Mouse (Mus musculus) CH12.LX (cell line): ENCODE results near the gene Reps1. TPM values are rescaled to one million over a fixed set of nuclear protein-coding genes. Genes with fewer than 3 reads are reported as not detected.

Experiments
- DNase-seq: peaks from one replicate; pipeline ENCODE4 v3.0.0-alpha.2; 2013; ENCODE audit errors: extremely low read depth
- H3K27ac ChIP-seq: 2 replicates; pipeline ENCODE4 v1.5.1; 2012; ENCODE audit warnings: low read depth, mild to moderate bottlenecking, control low read depth, moderate library complexity; ENCODE audit not compliant: insufficient read depth
- H3K27me3 ChIP-seq: replicated peaks from 2 replicates; pipeline ENCODE3; 2012; ENCODE audit warnings: inconsistent platforms
- H3K36me3 ChIP-seq, 2 experiments: replicated peaks in 1 of 2; 2 replicates each; pipeline versions ENCODE3 to v1.6.1; 2012; ENCODE audit warnings: inconsistent platforms in 1 of 2, low read length in 1 of 2, mild to moderate bottlenecking in 1 of 2, mixed read lengths in 1 of 2, moderate library complexity in 1 of 2; ENCODE audit not compliant: control insufficient read depth in 1 of 2, insufficient read depth in 1 of 2
- H3K4me1 ChIP-seq, 2 experiments: 2 replicates each; pipeline ENCODE4 v1.6.1; 2012; ENCODE audit warnings: inconsistent platforms in 1 of 2, moderate library complexity in 1 of 2; ENCODE audit not compliant: insufficient read depth in 2 of 2, control insufficient read depth in 1 of 2
- H3K4me2 ChIP-seq: 2 replicates; pipeline ENCODE4 v1.6.1; 2012; ENCODE audit warnings: low read depth, mild to moderate bottlenecking, control low read depth; ENCODE audit not compliant: poor library complexity, insufficient read depth, severe bottlenecking
- H3K4me3 ChIP-seq, 3 experiments: fragments of 150-350 bp in 1 of 3; sonication (generic) in 1 of 3; replicated peaks in 1 of 3; 2 replicates each; pipeline versions ENCODE3 to v1.5.1; 2011 to 2012; ENCODE audit warnings: low read depth in 2 of 3, low read length in 2 of 3, mild to moderate bottlenecking in 2 of 3, moderate library complexity in 2 of 3, control low read depth in 1 of 3, improper control_type of control experiment in 1 of 3, inconsistent platforms in 1 of 3, mixed read lengths in 1 of 3; ENCODE audit not compliant: poor library complexity in 1 of 3
- H3K79me2 ChIP-seq: replicated peaks from 2 replicates; pipeline ENCODE4 v1.6.1; 2012; ENCODE audit warnings: mild to moderate bottlenecking, moderate library complexity; ENCODE audit not compliant: control insufficient read depth, poor library complexity, insufficient read depth, severe bottlenecking; ENCODE audit errors: extremely low read depth
- H3K9ac ChIP-seq: 2 replicates; pipeline ENCODE4 v1.6.1; 2012; ENCODE audit warnings: low read depth, mild to moderate bottlenecking, control low read depth, moderate library complexity; ENCODE audit not compliant: insufficient read depth
- H3K9me3 ChIP-seq: replicated peaks from 2 replicates; pipeline ENCODE3; 2012; ENCODE audit warnings: low read length, inconsistent platforms, mixed read lengths
- BHLHE40 ChIP-seq: IDR thresholded peaks from 2 replicates; pipeline ENCODE4 v1.6.1; 2011; ENCODE audit warnings: mild to moderate bottlenecking, low read depth, low read length, improper control_type of control experiment
- CHD2 ChIP-seq: IDR thresholded peaks from 2 replicates; pipeline ENCODE4 v1.6.1; 2011; ENCODE audit warnings: low read length, improper control_type of control experiment
- CTCF ChIP-seq, 2 experiments: IDR thresholded peaks in 1 of 2; conservative IDR thresholded peaks in 1 of 2; 2 replicates each; pipeline ENCODE4 v1.5.1; 2011 to 2012; ENCODE audit warnings: low read depth in 2 of 2, low read length in 2 of 2, improper control_type of control experiment in 1 of 2, inconsistent platforms in 1 of 2, mild to moderate bottlenecking in 1 of 2, moderate library complexity in 1 of 2
- E2F4 ChIP-seq: IDR thresholded peaks from 2 replicates; pipeline ENCODE4 v1.6.1; 2011; ENCODE audit warnings: low read depth, low read length, improper control_type of control experiment; ENCODE audit not compliant: insufficient replicate concordance
- ETS1 ChIP-seq: conservative IDR thresholded peaks from 2 replicates; pipeline ENCODE4 v1.6.1; 2012; ENCODE audit warnings: low read depth, mild to moderate bottlenecking, inconsistent platforms, low read length, improper control_type of control experiment, moderate library complexity
- HCFC1 ChIP-seq: IDR thresholded peaks from 2 replicates; pipeline ENCODE4 v1.6.1; 2012; ENCODE audit warnings: low read depth, mild to moderate bottlenecking, inconsistent platforms, low read length, improper control_type of control experiment
- JUND ChIP-seq: conservative IDR thresholded peaks from 2 replicates; pipeline ENCODE4 v1.6.1; 2011; ENCODE audit warnings: low read depth, low read length, improper control_type of control experiment
- MAZ ChIP-seq: IDR thresholded peaks from 2 replicates; pipeline ENCODE4 v1.6.1; 2012; ENCODE audit warnings: low read depth, mild to moderate bottlenecking, inconsistent platforms, low read length, improper control_type of control experiment, moderate library complexity
- MXI1 ChIP-seq: IDR thresholded peaks from 2 replicates; pipeline ENCODE4 v1.6.1; 2011; ENCODE audit warnings: mild to moderate bottlenecking, low read depth, low read length, improper control_type of control experiment
- MYC ChIP-seq: IDR thresholded peaks from 2 replicates; pipeline ENCODE4 v1.6.1; 2011; ENCODE audit warnings: low read depth, mild to moderate bottlenecking, improper control_type of control experiment, low read length
- NELFE ChIP-seq: IDR thresholded peaks from 2 replicates; pipeline ENCODE4 v1.6.1; 2011; ENCODE audit warnings: low read depth, low read length, improper control_type of control experiment
- NRF1 ChIP-seq: IDR thresholded peaks from 2 replicates; pipeline ENCODE4 v1.6.1; 2014; ENCODE audit warnings: low read depth, mild to moderate bottlenecking, inconsistent platforms, low read length, improper control_type of control experiment, moderate library complexity
- POLR2AphosphoS2 ChIP-seq: IDR thresholded peaks from 2 replicates; pipeline ENCODE4 v1.6.1; 2011; ENCODE audit warnings: low read depth, low read length, improper control_type of control experiment
- RCOR1 ChIP-seq: conservative IDR thresholded peaks from 2 replicates; pipeline ENCODE4 v1.6.1; 2012; ENCODE audit warnings: low read depth, mild to moderate bottlenecking, inconsistent platforms, low read length, improper control_type of control experiment
- SIN3A ChIP-seq: IDR thresholded peaks from 2 replicates; pipeline ENCODE4 v1.6.1; 2012; ENCODE audit warnings: low read length, improper control_type of control experiment, inconsistent platforms
- SMC3 ChIP-seq: IDR thresholded peaks from 2 replicates; pipeline ENCODE4 v1.6.1; 2011; ENCODE audit warnings: low read depth, low read length, improper control_type of control experiment
- UBTF ChIP-seq: IDR thresholded peaks from 2 replicates; pipeline ENCODE4 v1.6.1; 2012; ENCODE audit warnings: low read depth, mild to moderate bottlenecking, inconsistent platforms, low read length, improper control_type of control experiment, moderate library complexity
- USF1 ChIP-seq: IDR thresholded peaks from 2 replicates; pipeline ENCODE4 v1.6.1; 2014; ENCODE audit warnings: low read depth, mild to moderate bottlenecking, inconsistent platforms, low read length, improper control_type of control experiment
- USF2 ChIP-seq: conservative IDR thresholded peaks from 2 replicates; pipeline ENCODE4 v1.6.1; 2011; ENCODE audit warnings: low read depth, low read length, improper control_type of control experiment
- ZC3H11A ChIP-seq: IDR thresholded peaks from 2 replicates; pipeline ENCODE4 v1.6.1; 2012; ENCODE audit warnings: low read depth, mild to moderate bottlenecking, inconsistent platforms, low read length, improper control_type of control experiment
- ZMIZ1 ChIP-seq: IDR thresholded peaks from 2 replicates; pipeline ENCODE4 v1.6.1; 2012; ENCODE audit warnings: low read depth, mild to moderate bottlenecking, inconsistent platforms, low read length, improper control_type of control experiment
- ZNF384 ChIP-seq: IDR thresholded peaks from 2 replicates; pipeline ENCODE4 v1.6.1; 2012; ENCODE audit warnings: low read depth, low read length, improper control_type of control experiment, inconsistent platforms
- dilution Hi-C: fragments of 300-500 bp; cut with MboI; formaldehyde crosslinking; loops from 2 replicates; pipeline ENCODE4 v1.14.3; 2020; ENCODE audit warnings: low sequenced_read_pairs; ENCODE audit not compliant: extremely low pct_unique_long_range_greater_than_20kb, extremely low pct_ligation_motif_present
- in situ Hi-C: fragments of 300-500 bp; cut with MboI; formaldehyde crosslinking; loops from 3 replicates; pipeline ENCODE4 v1.14.3; 2019; ENCODE audit warnings: low sequenced_read_pairs, low pct_ligation_motif_present, low pct_unique_long_range_greater_than_20kb, mixed read lengths
- polyA plus RNA-seq: library from polyadenylated mRNA; unstranded; fragments of >175 nt; gene quantifications from 2 replicates; pipeline ENCODE4 v1.2.1, GENCODE M21; 2012; ENCODE audit warnings: low read depth; ENCODE audit not compliant: insufficient read length
- total RNA-seq, 2 experiments: library from RNA; depleted of rRNA; stranded (reverse); fragments of 300-350 nt in 1 of 2; fragments of >200 nt in 1 of 2; gene quantifications; 2 replicates each; pipeline ENCODE4 v1.2.3; 2012 to 2014

Gene Reps1
- total and polyA plus RNA-seq, 3 experiments = 34.4 to 61.5 (median 37.9) TPM

DNA sequence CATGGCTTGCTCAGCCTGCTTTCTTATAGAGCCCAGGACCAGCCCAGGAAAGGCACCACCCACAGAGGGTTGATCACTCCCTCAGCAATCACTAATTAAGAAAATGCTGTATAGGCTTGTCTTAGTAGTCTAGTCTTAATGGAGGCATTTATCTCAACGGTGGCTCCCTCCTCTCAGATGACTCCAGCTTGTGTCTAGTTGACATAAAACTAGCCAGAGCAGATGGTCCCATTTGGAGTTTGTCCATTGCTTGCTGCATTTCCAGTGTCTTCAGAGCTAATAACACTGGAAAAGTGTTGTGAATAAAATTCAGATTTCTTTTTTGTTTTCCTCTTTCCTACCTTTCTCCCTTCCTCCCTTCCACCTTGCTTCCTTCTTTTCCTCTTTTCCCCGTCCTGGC is 13.9 kb downstream of the Reps1 start:
- dilution Hi-C loops = no loop called here
- no peak overlapping the region for H3K4me3 ChIP-seq
- H3K79me2 ChIP-seq = peaks cover 43% of the 10 kb centered on the region
- TF ChIP-seq JUND = no peak
- no peak for TF ChIP-seq MXI1
- TF ChIP-seq NELFE = no peak
- no peak for TF ChIP-seq BHLHE40
- TF ChIP-seq POLR2AphosphoS2 = no peak
- TF ChIP-seq RCOR1 = no peak
- TF ChIP-seq MYC = no peak
- TF ChIP-seq NRF1 = no peak
- TF ChIP-seq HCFC1 = no peak
- TF ChIP-seq E2F4 = no peak
- no peak for TF ChIP-seq MAZ
- TF ChIP-seq ZMIZ1 = no peak
- TF ChIP-seq ZC3H11A = no peak
- TF ChIP-seq USF2 = no peak
- no peak for TF ChIP-seq SIN3A
- no peak for TF ChIP-seq UBTF
- TF ChIP-seq SMC3 = no peak
- no peak for TF ChIP-seq USF1
- TF ChIP-seq, all 38 proteins: peak for 0
- Histone ChIP-seq H3K9ac (no peak overlapping the region), H3K4me1 (peaks cover 0 to 31% of the 10 kb centered on the region in 2 experiments; a peak in 2 of 4 replicates), H3K27me3 (no peaks in the 10 kb centered on the region), H3K9me3 (no peaks in the 10 kb centered on the region), H3K4me2 (no peak overlapping the region), H3K36me3 (peaks cover 0 to 23% of the 10 kb centered on the region in 2 experiments), H3K27ac (no peak overlapping the region)
- in situ Hi-C loops = no loop called here
- no peak for DNase-seq

DNA sequence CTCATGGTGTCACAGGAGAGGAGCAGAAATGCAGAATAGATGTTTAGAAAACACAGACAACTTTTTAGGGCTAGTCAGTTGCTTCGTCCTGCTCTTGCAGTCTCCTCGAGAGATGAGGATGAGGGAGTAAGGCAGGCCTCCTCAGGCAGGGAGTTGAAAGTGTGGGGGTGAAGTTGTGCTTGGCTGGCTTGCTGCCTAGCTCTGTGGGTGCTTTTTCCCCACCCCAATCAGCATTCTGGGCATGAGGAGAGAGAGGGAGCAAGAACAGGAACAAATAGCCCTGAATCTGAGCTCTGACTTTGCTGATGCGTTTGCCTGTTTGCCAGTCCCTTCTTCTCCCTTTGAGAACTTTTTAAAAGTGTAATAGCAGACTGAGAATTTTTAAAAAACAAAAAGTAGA is 14.5 kb downstream of the Reps1 start:
- H3K4me2 ChIP-seq = no peak overlapping the region
- in situ Hi-C loops = no loop called here
- H3K36me3 ChIP-seq = peaks cover 0 to 18% of the 10 kb centered on the region in 2 experiments
- H3K9ac ChIP-seq = no peak overlapping the region
- TF ChIP-seq MAZ (no peak), BHLHE40 (no peak), ZNF384 (no peak), ETS1 (no peak), MXI1 (no peak), RCOR1 (no peak), SMC3 (no peak), CHD2 (no peak), CTCF (conservative IDR thresholded peaks at IDR 0.05 in 1 of 2, IDR thresholded peaks at IDR 0.05 in 1 of 2; ENCODE audit: low read depth in 2 of 2, low read length in 2 of 2) (no peak), NELFE (no peak), USF1 (no peak), UBTF (no peak)
- H3K27ac ChIP-seq = no peak overlapping the region
- no peaks in the 10 kb centered on the region for H3K9me3 ChIP-seq
- H3K27me3 ChIP-seq = no peaks in the 10 kb centered on the region
- no peak for DNase-seq
- peaks cover 42% of the 10 kb centered on the region for H3K79me2 ChIP-seq
- no peak overlapping the region for H3K4me3 ChIP-seq
- dilution Hi-C loops = no loop called here
- peaks cover 0 to 31% of the 10 kb centered on the region in 2 experiments; a peak in 2 of 4 replicates for H3K4me1 ChIP-seq
